Mouse (Mus musculus): Measurements from ENCODE around the gene Blmh. TPM values are rescaled to one million over a fixed set of nuclear protein-coding genes. Genes with fewer than 3 reads are reported as not detected.

The Blmh gene
- total and polyA plus RNA-seq, 3 experiments = 111 to 116 TPM; not detected in 1

DNA sequence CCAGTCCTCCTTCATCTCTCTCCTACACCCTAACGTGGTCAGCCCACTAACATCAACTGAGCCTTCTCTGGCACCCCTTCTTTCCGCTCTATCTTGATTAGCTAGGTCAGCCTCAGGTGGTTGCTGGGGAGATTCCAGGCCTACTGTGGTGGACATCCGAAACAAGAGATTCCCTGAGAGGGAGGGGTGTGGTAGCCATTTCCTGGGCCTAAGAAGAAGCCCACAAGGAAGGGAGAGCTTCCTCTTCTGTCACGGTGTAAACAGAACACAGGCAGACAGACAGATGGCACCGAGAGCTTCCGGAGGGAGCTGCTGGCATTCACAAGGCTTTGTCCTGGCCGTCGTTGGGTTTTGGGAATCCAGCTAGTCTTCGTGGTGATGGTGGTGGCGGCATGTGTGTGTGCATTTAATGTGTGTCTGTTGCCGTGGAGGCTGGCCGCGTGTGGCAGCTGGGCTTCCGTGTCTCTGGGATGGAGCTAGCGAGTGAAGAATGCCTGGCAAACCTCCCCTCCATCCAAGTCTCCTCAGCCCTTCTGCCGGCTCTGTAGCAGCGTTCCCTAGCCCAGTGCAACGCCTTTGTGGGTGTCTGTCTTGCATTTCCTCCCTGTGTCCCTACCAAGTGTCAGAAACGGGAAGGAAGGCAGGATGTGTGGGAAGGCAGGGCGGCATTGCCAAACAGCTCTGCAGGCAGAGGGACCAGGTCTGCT is 71.5 kb downstream of the Blmh start:
- Histone ChIP-seq H3K9me3 (replicated peaks; ENCODE audit: insufficient read depth, low read length) (no peaks in the 10 kb centered on the region), H3K27me3 (ENCODE audit: control insufficient read depth in 1 of 2, insufficient read depth in 2 of 2, low read length in 2 of 2) (peaks cover 0 to 4% of the 10 kb centered on the region in 2 experiments; a peak in 2 of 4 replicates), H3K79me2 (ENCODE audit: control insufficient read depth, insufficient read depth, low read length, poor library complexity) (no peaks in the 10 kb centered on the region), H3K9ac (ENCODE audit: control insufficient read depth, low read depth, low read length, poor library complexity, severe bottlenecking) (no peak overlapping the region), H3K4me1 (ENCODE audit: control insufficient read depth in 1 of 2, insufficient read depth in 2 of 2, low read length in 2 of 2) (peaks cover 3 to 25% of the 10 kb centered on the region in 2 experiments; a peak in 3 of 4 replicates), H3K27ac (ENCODE audit: control insufficient read depth, low read depth, low read length) (no peak overlapping the region), H3K36me3 (ENCODE audit: control insufficient read depth in 1 of 2, insufficient read depth in 2 of 2, low read length in 2 of 2) (peaks cover 0 to 13% of the 10 kb centered on the region in 2 experiments; a peak in 2 of 4 replicates), H3K4me3 (ENCODE audit: control insufficient read depth in 1 of 2, insufficient read depth in 1 of 2, low read depth in 2 of 2, low read length in 2 of 2) (no peak overlapping the region)
- DNase-seq (ENCODE audit: low read depth, low spot score) = no peak
- TF ChIP-seq EP300 (IDR thresholded peaks at IDR 0.05; ENCODE audit: low read depth in 1 of 2, low read length in 2 of 2) = no peak
- no peak for TF ChIP-seq MYB (IDR thresholded peaks at IDR 0.05; ENCODE audit: low read depth, low read length)
- TF ChIP-seq ZMIZ1 (IDR thresholded peaks at IDR 0.05; ENCODE audit: low read depth, low read length) = no peak
- TF ChIP-seq MXI1 (IDR thresholded peaks at IDR 0.05; ENCODE audit: low read depth, low read length) = no peak
- no peak for TF ChIP-seq GATA1 (IDR thresholded peaks at IDR 0.05; ENCODE audit: low read depth, low read length)
- TF ChIP-seq ZC3H11A (IDR thresholded peaks at IDR 0.05; ENCODE audit: low read depth, low read length) = no peak
- TF ChIP-seq SMC3 (IDR thresholded peaks at IDR 0.05; ENCODE audit: low read depth, low read length) = no peak
- no peak for TF ChIP-seq POLR2AphosphoS2 (IDR thresholded peaks at IDR 0.05; ENCODE audit: low read length)
- no peak for TF ChIP-seq E2F4 (IDR thresholded peaks at IDR 0.05; ENCODE audit: borderline replicate concordance, low read depth, low read length)
- no peak for TF ChIP-seq TAL1 (IDR thresholded peaks at IDR 0.05; ENCODE audit: low read length)
- TF ChIP-seq CHD2 (IDR thresholded peaks at IDR 0.05; ENCODE audit: low read length) = no peak
- no peak for TF ChIP-seq MYC (IDR thresholded peaks at IDR 0.05; ENCODE audit: low read depth, low read length)
- TF ChIP-seq MEF2A (IDR thresholded peaks at IDR 0.05; ENCODE audit: extremely low read depth, insufficient replicate concordance, low read depth, low read length, poor library complexity, severe bottlenecking) = no peak
- no peak for TF ChIP-seq RAD21 (IDR thresholded peaks at IDR 0.05; ENCODE audit: low read depth, low read length)
- TF ChIP-seq MAX (IDR thresholded peaks at IDR 0.05; ENCODE audit: low read length) = no peak
- TF ChIP-seq SIN3A (IDR thresholded peaks at IDR 0.05; ENCODE audit: low read length) = no peak
- TF ChIP-seq POLR2AphosphoS5 (IDR thresholded peaks at IDR 0.05; ENCODE audit: borderline replicate concordance, low read depth, low read length) = no peak
- TF ChIP-seq RCOR1 (IDR thresholded peaks at IDR 0.05; ENCODE audit: low read depth, low read length) = no peak

DNA sequence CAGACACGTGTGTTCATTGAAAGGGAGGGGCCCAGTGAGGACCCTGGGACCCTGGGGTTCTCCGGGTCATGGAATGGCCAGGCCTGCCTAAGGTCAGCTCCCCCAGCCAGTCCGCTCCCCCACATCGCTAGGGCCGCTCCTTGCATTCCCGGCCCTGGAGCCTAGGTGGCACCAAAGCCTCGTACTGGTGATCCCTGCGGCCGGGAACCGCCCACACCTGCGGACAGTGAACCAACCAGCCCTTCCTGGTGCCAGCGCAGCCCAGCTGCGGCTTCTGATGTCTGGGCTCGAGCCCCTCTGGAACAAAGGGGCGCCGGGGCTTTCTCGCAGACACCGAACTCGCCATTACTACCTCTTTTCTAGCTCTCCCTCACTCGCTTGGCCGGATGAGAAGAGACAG is 72.7 kb downstream of the Blmh start:
- Histone ChIP-seq H3K79me2 (ENCODE audit: control insufficient read depth, insufficient read depth, low read length, poor library complexity) (no peaks in the 10 kb centered on the region), H3K9ac (ENCODE audit: control insufficient read depth, low read depth, low read length, poor library complexity, severe bottlenecking) (peak overlapping the region; percentile 41), H3K27me3 (ENCODE audit: control insufficient read depth in 1 of 2, insufficient read depth in 2 of 2, low read length in 2 of 2) (peaks cover 0 to 4% of the 10 kb centered on the region in 2 experiments; a peak in 2 of 4 replicates), H3K27ac (ENCODE audit: control insufficient read depth, low read depth, low read length) (no peak overlapping the region), H3K4me1 (ENCODE audit: control insufficient read depth in 1 of 2, insufficient read depth in 2 of 2, low read length in 2 of 2) (peaks cover under 1 to 23% of the 10 kb centered on the region in 2 experiments; a peak in 3 of 4 replicates), H3K9me3 (replicated peaks; ENCODE audit: insufficient read depth, low read length) (no peaks in the 10 kb centered on the region), H3K4me3 (ENCODE audit: control insufficient read depth in 1 of 2, insufficient read depth in 1 of 2, low read depth in 2 of 2, low read length in 2 of 2) (peak overlapping the region; percentile 53 to 61), H3K36me3 (ENCODE audit: control insufficient read depth in 1 of 2, insufficient read depth in 2 of 2, low read length in 2 of 2) (peaks cover 0 to 9% of the 10 kb centered on the region in 2 experiments; a peak in 2 of 4 replicates)
- DNase-seq (ENCODE audit: low read depth, low spot score) = peak; percentile 74
- TF ChIP-seq CTCF (IDR thresholded peaks at IDR 0.05 in 2 of 3, conservative IDR thresholded peaks at IDR 0.05 in 1 of 3; ENCODE audit: control insufficient read depth in 1 of 3, insufficient read depth in 1 of 3, low read depth in 2 of 3, low read length in 3 of 3, poor library complexity in 1 of 3, severe bottlenecking in 1 of 3) = peak; percentile 67 to 97 (median 93)
- TF ChIP-seq ZC3H11A (IDR thresholded peaks at IDR 0.05; ENCODE audit: low read depth, low read length) = peak; percentile 80
- TF ChIP-seq UBTF (IDR thresholded peaks at IDR 0.05; ENCODE audit: borderline replicate concordance, insufficient read depth, low read depth, low read length) = no peak
- peak; percentile 92 for TF ChIP-seq RAD21 (IDR thresholded peaks at IDR 0.05; ENCODE audit: low read depth, low read length)
- TF ChIP-seq ELF1 (IDR thresholded peaks at IDR 0.05; ENCODE audit: low read depth, low read length) = 0 out of 2 replicates have a peak, but pooled peaks have one; percentile 24
- 0 out of 2 replicates have a peak, but pooled peaks have one; percentile 34 for TF ChIP-seq HCFC1 (IDR thresholded peaks at IDR 0.05; ENCODE audit: low read depth, low read length)
- TF ChIP-seq TCF12 (IDR thresholded peaks at IDR 0.05; ENCODE audit: low read depth, low read length) = no peak
- 0 out of 2 replicates have a peak, but pooled peaks have one; percentile 4 for TF ChIP-seq NELFE (IDR thresholded peaks at IDR 0.05; ENCODE audit: low read depth, low read length)
- peak; percentile 67 for TF ChIP-seq SIN3A (IDR thresholded peaks at IDR 0.05; ENCODE audit: low read length)
- peak; percentile 76 for TF ChIP-seq SMC3 (IDR thresholded peaks at IDR 0.05; ENCODE audit: low read depth, low read length)
- 0 out of 2 replicates have a peak, but pooled peaks have one; percentile 12 for TF ChIP-seq ZNF384 (IDR thresholded peaks at IDR 0.05; ENCODE audit: low read depth, low read length)
